Mouse (Mus musculus) neutrophil, adult 5-6 weeks (primary cell): Measurements from ENCODE around the gene Trit1. TPM values are rescaled to one million over a fixed set of nuclear protein-coding genes. Genes with fewer than 3 reads are reported as not detected.
A peak's percentile ranks its signal among the peaks of the same experiment; 100 is the strongest.
"Not testable (repeated sequence)": the region's sequence is repeated elsewhere in the genome, so short reads cannot be mapped to it uniquely, and the experiment has no call there.

Source experiments
- ATAC-seq: fragments of 151-379, 151-347 bp; 2 replicates; pipeline ENCODE4 v1.8.0; 2017; ENCODE audit warnings: mild to moderate bottlenecking, moderate TSS enrichment; ENCODE audit not compliant: insufficient number of reproducible peaks, poor library complexity, low FRiP score, severe bottlenecking; ENCODE audit errors: extremely low read depth
- total RNA-seq: library from RNA; stranded (forward); fragments of 200-1000 nt; gene quantifications from 2 replicates; pipeline ENCODE4 v1.2.3, GENCODE M21; 2017

Trit1 gene
- total RNA-seq, 1 experiment from 2014 or later: 23.5 TPM

GRCm38 (mm10) chr4:122995404-122996220, 20.8 kb upstream of the Trit1 start, which contains the start of gene Mycl:
Gene Mycl, plus strand, starts transcription at chr4:122995652.
- ATAC-seq: peak; percentile 80

- ATAC-seq: no peak
Measured at GRCm38 (mm10) chr4:122996221-122996617, 20.2 kb upstream of the Trit1 start.

GRCm38 (mm10) chr4:122996618-122997381, 19.6 kb upstream of the Trit1 start:
- ATAC-seq: peak; percentile 57; the same call in 1 of the 2 replicates

GRCm38 (mm10) chr4:122998537-122999262, 17.7 kb upstream of the Trit1 start:
- no peak for ATAC-seq

GRCm38 (mm10) chr4:122999263-122999691, 17.1 kb upstream of the Trit1 start:
- ATAC-seq: no peak

GRCm38 (mm10) chr4:123000130-123000529, 16.3 kb upstream of the Trit1 start:
- no peak for ATAC-seq

GRCm38 (mm10) chr4:123000617-123001342, 15.6 kb upstream of the Trit1 start:
- ATAC-seq: no peak

GRCm38 (mm10) chr4:123005054-123005966, 11.1 kb upstream of the Trit1 start:
- no peak for ATAC-seq

GRCm38 (mm10) chr4:123012501-123012900, 3.9 kb upstream of the Trit1 start:
- ATAC-seq: not testable (repeated sequence)

GRCm38 (mm10) chr4:123013346-123013945, 3.0 kb upstream of the Trit1 start:
- no peak for ATAC-seq

GRCm38 (mm10) chr4:123013949-123014406, 2.4 kb upstream of the Trit1 start:
- ATAC-seq: peak; percentile 78

- no peak for ATAC-seq
Measured at GRCm38 (mm10) chr4:123014501-123015282, 1.7 kb upstream of the Trit1 start.

GRCm38 (mm10) chr4:123021591-123021990, 5.2 kb downstream of the Trit1 start:
- no peak for ATAC-seq

GRCm38 (mm10) chr4:123022896-123023295, 6.5 kb downstream of the Trit1 start:
- no peak for ATAC-seq

- ATAC-seq: no peak
Measured at GRCm38 (mm10) chr4:123025418-123025817, 9.0 kb downstream of the Trit1 start.

GRCm38 (mm10) chr4:123026161-123026560, 9.8 kb downstream of the Trit1 start:
- ATAC-seq: peak; percentile 96
